Mouse (Mus musculus): ENCODE measurements around the gene E130308A19Rik. TPM values are rescaled to one million over a fixed set of nuclear protein-coding genes. Genes with fewer than 3 reads are reported as not detected.
A peak's percentile ranks its signal among the peaks of the same experiment; 100 is the strongest.

E130308A19Rik gene
- 1 to 10 TPM; 6.2 to 7.7 (median 7.2) TPM for total RNA-seq (2022)

DNA sequence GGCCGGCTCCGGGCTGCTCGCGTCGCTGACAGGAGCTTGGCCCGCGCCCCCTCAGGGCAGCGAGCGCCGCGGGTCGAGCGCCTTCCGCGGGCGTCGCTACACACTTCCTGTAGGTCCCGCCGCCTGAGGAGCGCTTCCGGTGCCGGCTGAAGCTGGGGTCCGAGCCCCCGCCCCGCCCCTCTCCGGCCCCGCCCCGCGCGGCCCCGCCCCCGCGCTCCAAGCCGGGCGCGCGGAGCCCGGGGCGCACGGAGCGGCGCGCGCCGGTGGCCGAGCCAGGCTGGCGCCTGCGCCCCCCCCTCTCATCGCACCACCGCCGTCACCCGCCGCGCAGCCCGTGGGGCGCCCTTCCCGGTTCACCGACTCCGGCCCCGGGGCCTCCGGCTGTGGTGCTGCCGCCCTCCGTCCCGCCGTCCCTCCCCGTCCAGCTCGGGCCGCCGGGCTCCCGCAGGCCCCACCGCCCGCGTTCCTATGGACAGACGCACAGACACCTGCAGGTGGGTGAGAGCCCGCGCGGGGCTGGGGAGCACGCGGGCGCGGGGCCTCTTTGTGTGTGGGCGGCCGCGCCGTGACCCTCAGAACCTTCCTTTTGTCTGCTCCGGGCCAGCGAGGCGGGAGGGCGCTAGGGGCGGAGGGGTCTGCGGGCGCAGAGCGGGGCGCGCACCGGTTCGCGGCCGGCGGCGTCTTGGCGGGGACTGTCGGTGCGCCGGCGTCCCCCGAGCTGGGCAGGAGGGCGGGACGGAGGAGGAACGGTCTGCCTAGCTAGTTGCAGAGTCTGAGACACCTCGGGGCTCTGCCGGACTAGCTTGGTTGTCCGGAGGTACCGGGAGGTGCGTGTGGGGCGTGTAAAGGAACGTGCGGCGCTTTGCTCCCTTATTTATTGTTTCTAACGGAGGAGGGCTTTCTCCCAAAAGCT, at the start of gene E130308A19Rik:
Gene E130308A19Rik (plus strand): TSS at position 214 of the 913 bp plus-strand sequence.
- DNase-seq (ENCODE audit: low spot score) = peak; percentile 50

DNA sequence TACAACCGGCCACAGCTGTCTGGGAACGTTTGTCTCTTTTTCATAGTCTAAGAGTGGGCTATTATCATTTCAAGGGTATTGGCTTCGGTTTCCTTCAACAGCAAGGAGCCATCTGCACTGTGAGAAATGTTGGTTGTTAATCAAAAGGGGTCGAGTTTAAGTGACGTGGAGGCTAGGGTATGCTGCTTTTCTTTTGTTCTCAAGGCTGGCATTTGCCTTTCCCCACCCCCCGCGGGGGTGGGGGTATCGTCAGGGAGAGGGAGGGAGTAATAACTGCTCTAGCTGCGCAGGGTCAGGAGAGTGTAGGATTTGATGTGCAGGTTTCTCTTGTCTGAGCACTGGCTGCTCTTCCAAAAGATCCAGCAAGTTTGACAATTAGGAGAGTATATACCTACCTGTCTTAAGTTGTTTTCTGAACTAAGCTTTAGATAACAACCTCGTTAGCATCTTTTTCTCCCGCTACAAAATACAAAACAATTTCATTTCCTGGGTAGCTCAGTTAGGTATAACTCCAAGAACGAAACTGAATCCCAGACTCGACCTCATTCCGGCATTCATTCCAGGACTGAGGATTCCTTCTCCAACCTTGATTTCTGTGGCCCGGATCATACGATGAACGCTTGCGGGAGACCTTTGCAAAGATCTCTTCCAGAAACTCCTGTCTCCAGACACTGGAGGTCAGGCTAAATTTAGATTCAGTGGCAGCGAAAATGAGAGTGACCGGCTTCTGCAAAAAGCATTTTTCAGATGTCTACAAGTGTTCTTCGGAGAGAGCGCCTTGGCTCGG, 45.3 kb upstream of the E130308A19Rik start:
- no peak for DNase-seq (ENCODE audit: low spot score)

DNA sequence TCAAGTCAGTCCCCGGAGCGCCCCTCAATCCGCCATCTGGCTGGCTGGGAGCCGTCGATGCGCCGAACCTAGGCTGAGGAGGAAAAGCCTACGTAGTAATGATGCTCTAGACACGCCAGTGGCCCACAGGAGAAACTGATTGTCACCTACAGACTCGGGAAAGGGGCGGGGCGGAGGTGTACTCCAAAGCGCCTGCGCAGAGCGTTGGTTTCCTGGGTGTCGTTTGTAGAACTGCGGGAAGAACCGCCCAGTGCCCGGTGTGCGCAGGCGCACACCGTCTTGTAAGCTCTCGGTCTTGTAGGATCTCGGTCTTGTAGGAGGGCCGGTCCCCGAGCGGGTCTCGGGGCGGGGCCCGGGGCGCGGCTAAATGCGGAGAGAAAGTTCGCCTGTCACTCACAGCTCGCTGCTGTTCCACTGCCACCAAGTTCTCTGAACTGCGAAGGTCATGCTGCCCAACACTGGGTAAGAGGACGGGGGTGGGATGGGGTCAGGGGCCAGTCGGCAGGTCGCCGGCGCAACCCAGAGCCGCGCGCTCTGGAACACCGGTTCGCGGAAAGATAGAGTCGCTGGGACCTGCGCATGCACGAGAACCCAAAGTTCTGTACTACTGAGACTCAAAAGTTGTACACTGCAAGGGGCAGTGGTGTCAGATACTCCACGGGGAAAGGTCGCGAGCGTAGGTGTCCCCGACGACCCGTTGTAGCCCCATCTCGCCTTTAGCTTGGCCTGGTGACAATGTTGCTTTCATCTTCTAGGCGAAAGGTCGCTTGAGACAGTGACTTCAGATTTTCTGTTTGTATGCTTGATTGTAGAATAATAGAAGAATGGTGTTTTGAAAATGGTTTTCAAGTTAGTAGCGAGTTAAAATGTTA, 44.5 kb upstream of the E130308A19Rik start, which contains the start of gene Hsdl2:
Gene Hsdl2 (plus strand): TSS at position 250 of the 872 bp plus-strand sequence.
- peak; percentile 96 for DNase-seq (ENCODE audit: low spot score)

DNA sequence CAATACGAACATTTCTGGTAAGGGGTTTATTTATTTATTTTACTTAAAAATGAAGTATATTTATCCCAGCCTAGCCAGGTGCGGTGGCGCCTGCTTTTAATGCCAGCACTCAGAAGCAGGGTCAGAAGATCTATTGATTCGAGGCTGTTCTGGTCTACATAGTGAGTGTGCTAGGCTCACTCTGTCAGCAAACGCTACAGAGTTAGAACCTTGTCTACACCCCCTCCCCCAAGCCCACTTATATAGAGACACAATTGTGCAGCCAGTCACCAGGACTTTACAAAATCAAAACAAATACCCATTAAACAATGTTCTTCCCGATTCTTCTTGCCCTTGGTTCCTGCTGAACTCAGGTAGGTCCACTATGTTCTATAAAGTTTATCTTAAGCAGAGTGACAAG, 43.8 kb upstream of the E130308A19Rik start:
- no peak for DNase-seq (ENCODE audit: low spot score)

DNA sequence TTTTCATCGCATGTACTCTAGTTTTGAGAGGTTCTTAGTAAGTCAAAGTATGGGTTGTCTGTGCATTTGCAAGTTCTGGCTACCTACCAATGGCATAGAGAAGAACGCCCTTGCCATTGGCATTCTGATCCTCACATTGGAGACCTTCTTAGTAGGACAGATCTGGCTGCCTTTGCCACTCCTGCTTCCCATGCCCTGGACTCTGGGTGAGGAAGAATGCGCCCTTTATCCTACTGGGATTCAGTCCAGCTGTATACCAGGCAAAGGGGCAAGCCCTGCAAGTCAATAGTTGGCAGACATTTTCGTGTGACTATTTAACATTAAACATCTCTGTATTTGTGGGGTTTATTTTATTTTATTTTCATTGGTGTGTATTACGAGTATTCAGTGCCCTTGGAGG, 40.9 kb upstream of the E130308A19Rik start:
- DNase-seq (ENCODE audit: low spot score) = peak; percentile 62

DNA sequence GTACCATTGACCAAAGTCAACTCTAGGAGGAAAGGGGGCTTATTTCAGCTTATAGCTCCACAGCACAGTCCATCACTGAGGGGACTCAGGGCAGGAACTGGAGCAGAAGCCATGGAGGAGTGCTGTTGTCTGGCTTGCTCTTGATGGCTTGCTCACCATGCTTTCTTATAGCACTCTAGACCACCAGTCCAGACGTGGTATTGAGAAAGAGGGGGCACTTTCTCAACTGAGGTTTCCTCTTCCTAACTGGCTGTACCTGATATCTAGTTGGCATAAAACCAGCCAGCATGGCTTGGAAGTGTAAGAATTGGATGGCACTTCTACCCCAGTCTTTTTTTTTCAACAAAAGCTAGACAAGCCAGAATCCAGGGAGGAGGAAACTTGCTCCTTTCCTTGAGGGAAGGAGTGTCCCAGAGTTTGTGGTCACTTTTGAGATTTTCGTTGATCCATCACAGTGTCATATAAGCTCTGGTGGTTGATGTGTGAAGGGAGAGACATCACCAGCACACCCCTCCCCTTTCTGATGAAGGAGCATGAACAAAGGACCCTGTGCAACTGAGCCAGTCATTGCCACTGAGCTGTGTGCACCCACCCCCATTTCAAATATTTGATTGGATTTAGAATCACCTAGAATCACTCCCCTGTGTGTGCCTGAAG, 38.7 kb upstream of the E130308A19Rik start:
- no peak for DNase-seq (ENCODE audit: low spot score)

DNA sequence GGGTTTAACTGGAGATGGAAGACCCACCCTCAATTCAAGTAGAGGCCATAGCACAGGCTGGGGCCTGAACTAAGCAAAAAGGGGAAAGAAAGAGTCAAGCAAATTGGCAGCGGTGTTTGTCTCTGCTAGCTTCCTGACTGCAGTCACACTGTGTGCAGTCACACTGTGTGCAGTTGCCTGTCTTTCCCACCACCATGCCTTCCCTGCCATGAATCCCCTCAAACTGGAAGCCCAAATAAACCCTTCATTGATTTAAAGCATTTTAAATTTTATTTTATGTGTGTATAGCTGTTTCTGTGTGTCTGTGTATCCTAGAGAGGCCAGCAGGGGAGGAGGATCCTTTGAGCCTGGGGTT, 38.2 kb upstream of the E130308A19Rik start:
- DNase-seq (ENCODE audit: low spot score) = no peak

DNA sequence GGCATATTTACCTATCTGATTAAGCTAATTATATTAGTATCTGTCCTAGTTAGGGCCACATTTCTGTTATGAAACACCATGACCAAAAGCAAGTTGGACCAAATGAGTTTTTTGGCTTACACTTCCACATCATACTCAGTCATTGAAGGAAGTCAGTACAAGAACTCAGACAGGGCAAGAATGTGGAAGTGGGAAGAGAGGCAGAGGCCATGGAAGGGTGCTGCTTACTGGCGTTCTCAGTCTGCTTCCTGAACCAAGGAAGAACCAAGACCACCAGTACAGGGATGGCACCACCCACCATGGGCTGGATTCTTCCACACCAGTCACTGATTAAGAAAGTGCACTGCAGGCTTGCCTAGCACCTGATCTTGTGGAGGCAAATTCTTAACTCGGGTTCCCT, 31.4 kb upstream of the E130308A19Rik start:
- no peak for DNase-seq (ENCODE audit: low spot score)

DNA sequence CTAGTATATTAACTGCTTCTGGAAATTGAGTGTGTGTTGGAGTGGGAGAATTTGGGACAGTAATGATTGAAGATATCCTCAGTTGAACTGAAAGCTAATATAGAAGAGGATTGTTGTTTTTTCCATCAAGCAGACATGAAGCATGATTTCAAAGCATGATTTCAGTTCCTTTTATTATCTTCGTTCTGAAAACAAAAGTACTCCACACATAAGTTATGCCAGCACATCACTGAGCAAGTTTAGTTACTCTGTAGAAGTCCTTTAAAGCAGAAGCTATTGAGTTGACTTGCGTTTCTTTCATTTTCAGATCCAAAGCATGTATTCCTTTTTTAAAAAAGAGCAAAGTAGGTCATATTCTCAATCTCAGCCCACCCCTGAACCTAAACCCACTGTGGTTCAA, 29.5 kb upstream of the E130308A19Rik start:
- no peak for DNase-seq (ENCODE audit: low spot score)

DNA sequence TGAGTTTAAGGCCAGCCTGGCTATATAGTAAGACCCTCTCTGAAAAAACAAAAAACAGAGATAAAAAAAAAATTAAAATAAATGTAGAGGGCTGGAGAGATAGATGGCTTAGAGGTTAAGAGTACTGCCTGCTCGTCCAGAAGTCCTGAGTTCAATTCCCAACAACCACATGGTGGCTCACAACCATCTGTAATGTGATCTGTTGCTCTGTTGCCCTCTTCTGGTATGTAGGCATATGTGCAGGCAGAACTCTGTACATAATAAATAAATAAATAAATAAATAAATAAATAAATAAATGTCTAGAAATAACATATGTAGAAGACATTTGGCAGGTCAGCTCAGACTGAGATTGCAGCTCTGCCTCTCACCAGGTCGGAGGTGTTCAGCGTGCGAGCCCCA, 23.3 kb upstream of the E130308A19Rik start:
- no peak for DNase-seq (ENCODE audit: low spot score)

DNA sequence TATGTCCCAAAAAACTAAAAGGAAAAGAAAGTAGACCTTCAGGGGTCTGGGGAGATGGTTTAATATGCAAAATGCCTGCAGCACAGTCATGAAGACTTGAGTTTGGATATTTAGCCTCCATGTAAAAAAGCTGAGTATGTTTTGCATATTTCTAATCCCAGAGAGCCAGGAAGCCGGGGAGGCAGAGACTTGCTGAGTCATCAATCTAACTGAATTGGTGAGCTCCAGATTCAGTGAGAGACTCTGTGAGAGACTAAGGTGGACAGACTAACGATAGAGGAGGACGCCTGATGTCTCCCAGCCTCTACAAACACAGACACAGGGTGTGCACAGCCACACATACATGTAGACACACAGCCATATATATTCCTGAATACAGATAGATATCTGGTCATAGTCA, 21.1 kb upstream of the E130308A19Rik start:
- no peak for DNase-seq (ENCODE audit: low spot score)

DNA sequence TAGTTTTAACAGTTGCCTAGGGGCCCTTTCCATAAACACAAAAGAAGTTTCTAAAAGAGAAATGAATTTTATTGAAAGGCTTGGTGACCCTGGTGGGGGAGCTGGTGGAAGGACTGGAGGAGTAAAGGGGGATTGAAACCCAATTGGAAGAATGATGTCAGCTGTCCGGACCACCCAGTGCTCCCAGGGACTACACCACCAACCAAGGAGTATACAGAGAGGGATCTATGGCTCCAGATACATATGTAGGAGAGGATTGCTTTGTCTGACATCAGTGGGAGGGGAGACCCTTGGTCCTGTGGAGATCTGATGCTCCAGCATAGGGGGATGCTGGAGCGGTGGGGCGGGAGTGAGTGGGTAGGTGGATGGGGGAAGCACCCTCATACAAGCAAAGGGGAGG, 20.5 kb upstream of the E130308A19Rik start:
- no peak for DNase-seq (ENCODE audit: low spot score)

DNA sequence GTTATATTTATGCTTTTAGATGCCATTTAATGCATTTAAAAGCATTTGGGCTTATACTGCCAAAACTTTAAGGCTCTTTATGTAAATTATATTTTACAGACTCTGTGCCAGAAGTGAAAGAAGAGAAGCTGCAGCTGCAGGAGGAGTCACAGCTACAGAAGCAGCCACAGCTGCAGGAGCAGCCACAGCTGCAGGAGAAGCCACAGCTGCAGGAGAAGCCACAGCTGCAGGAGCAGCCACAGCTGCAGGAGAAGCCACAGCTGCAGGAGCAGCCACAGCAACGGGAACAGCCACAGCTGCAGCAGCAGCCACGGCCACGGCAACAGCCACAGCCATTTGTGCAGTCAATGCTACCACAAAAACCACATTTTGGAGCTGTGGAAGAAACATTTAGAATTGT, 15.6 kb upstream of the E130308A19Rik start:
- DNase-seq (ENCODE audit: low spot score) = no peak

DNA sequence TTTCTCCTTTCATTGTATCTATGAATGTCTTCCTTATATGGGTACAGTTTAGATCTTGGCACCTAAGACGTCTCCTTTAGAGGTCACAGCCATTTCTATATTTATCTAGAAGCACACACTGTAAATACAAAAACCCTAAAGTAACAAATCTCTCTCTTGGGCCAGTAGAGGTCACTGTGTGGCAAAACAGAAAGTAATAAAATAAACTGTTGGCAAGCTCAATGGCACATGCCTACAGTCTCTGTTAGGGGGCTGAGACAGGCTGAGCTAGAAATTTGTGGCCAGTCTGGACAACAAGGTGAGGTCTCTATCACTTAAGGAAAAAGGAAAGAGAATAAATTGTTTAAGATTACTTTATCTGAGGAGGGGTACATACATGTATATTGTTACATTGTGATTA, 11.0 kb upstream of the E130308A19Rik start:
- DNase-seq (ENCODE audit: low spot score) = peak; percentile 53

DNA sequence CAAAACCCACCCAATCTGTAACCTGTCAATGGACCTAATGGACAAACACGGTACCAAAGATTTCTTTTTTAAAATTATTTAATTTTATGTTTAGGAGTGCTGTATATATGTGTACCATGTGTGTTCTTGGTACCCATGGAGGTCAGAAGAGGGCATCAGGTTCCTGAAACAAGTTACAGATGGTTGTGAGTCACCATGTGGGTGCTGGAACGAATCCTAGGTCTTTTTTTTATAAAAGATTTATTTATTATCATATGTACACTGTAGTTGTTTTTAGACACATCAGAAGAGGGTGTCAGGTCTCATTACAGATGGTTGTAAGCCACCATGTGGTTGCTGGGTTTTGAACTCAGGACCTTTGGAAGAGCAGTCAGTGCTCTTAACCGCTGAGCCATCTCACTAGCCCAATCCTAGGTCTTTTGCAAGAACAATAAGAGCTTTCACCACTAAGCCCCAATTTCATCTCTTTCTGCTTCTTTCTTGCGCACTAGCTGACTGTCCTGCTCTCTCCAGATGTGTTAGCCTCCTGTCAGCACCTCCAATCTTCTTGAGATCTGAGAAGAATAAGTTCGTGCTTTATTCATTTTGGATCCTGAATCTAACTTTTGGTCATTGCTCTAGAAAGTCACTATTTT, 6.3 kb upstream of the E130308A19Rik start:
- DNase-seq (ENCODE audit: low spot score) = no peak

DNA sequence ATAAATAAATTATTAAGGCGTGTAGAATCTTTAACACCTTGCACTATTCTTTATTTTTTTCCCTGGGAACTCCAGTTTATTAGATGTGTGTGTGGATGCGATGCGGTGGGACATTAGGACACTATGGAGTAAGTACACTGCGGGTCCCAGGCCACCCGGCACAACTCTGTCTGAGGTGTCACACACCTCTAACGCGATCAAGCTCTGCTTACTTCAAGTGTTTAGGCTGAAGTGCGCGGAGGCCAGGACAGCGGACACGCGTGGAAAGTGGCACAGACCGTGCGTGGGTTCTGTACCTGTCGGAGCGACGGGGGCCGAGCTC, 374 bp upstream of the E130308A19Rik start:
- peak; percentile 8 for DNase-seq (ENCODE audit: low spot score)

DNA sequence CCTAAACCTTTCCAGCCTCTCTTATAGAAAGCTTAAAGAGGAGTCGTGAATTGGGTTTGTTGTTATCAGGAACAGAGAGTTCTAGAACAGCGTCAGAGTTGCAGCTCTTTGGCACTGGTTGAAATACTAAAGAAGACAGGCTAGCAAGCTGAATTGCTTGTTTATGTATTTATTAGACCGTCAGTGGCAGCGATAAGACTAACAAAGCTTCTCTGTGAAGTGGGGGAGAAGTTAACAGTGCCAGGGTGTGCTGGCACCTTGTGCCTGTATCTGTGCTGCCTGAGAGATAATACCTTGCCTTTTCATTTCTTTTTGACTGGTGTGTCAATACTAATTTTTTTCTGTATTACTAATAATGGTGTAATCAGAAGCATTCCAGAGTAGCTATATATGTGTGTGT, 2.2 kb downstream of the E130308A19Rik start:
- DNase-seq (ENCODE audit: low spot score) = no peak

DNA sequence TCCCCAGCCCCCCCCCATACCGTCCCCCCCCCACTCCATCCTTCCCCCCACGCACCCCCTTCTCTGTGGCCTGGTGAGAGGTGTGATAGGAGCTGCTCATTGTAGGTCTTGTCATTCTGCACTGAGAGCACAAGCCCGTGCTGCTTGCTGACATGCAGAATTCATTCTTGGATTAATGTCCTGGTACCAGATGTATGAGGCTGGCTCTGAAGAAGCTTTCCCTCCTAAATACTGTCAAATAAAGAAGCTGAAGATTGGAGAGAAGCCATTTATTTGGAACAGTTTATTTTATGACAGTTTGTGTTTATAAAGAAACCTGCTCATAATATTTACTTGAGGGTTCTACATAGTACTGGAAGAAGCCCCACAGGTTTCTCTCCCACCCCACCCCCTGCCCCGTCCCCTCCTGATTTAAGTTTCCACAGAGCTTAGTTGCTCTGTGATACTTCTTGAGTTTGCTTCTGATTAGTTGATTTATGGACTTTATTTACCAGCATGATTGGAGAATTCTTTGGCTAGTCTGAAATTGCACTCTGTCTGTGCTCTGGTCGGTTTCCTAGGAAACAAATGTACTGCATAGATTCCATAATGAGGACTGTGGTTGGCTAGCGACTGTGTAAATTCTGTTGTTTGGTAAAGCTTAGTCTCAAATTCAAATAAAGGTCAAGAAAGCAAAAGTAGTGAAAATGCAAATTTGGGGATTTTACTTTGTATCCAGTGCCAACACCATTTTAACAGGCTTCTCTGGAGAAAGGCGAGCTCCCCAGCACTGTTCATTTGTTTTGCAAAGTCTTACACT, 3.3 kb downstream of the E130308A19Rik start:
- no peak for DNase-seq (ENCODE audit: low spot score)

DNA sequence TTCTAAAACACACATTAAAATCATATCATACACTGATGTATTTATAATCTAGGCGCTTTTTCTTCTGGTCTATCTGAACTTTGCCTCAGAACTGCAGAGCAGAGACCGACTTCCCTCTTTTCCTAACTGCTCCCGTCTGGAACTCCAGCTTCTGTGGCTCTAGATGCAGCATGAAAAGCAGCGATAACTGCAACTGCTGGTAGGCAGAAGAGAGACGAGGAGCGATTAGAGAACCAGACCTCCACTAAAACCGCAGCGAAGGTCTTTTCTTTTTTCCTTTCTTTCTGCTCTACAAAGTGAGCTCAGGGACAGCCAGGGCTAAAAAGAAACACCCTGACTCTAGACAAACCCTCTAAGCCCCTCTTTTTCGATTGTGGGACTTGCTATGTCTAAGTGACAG, 4.1 kb downstream of the E130308A19Rik start:
- DNase-seq (ENCODE audit: low spot score) = no peak

DNA sequence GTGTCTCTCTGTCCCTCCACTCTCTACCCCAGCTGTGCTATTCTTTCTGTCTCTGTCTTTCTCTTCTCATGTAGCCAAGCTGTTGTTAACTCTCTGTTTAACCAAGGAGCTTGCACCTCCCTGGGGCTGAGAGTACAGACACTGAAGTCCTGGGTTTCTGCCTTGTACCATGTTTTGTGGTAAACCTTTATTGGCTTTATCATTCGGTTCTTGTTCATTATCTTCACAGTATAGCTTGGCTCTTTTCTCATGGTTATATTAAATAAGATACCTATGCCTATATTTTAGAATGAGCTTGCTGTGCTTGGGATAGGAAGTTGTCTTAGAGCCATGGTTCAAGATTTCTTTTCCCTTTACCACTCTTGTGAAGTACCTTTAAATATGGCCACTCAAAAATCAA, 8.5 kb downstream of the E130308A19Rik start:
- no peak for DNase-seq (ENCODE audit: low spot score)

Measured in heart, adult 8-10 months (tissue).